Mouse (Mus musculus) myocyte (in vitro differentiated cells): ENCODE measurements around the gene Paqr7.

Experiments
- E2F4 ChIP-seq: IDR thresholded peaks from one replicate; pipeline ENCODE4 v1.6.1; 2011; ENCODE audit warnings: mild to moderate bottlenecking, control low read depth, moderate library complexity; ENCODE audit not compliant: insufficient read depth
- MAX ChIP-seq: IDR thresholded peaks from one replicate; pipeline ENCODE4 v1.6.1; 2011; ENCODE audit warnings: low read depth, mild to moderate bottlenecking, control low read depth
- POLR2A ChIP-seq: IDR thresholded peaks from one replicate; pipeline ENCODE4 v1.6.1; 2011; ENCODE audit warnings: low read depth, mild to moderate bottlenecking, control low read depth, moderate library complexity; ENCODE audit not compliant: insufficient read length
- POLR2AphosphoS2 ChIP-seq: IDR thresholded peaks from one replicate; pipeline ENCODE4 v1.6.1; 2011; ENCODE audit warnings: low read depth, control low read depth; ENCODE audit not compliant: insufficient read length
- REST ChIP-seq: IDR thresholded peaks from one replicate; pipeline ENCODE4 v1.6.1; 2011; ENCODE audit warnings: mild to moderate bottlenecking, control low read depth, moderate library complexity; ENCODE audit not compliant: insufficient read depth, insufficient read length
- TCF12 ChIP-seq: IDR thresholded peaks from one replicate; pipeline ENCODE4 v1.6.1; 2011; ENCODE audit warnings: mild to moderate bottlenecking, control low read depth; ENCODE audit not compliant: poor library complexity, insufficient read depth, severe bottlenecking
- TCF3 ChIP-seq: IDR thresholded peaks from one replicate; pipeline ENCODE4 v1.6.1; 2011; ENCODE audit warnings: low read depth, control low read depth; ENCODE audit not compliant: insufficient read length
- USF1 ChIP-seq: IDR thresholded peaks from one replicate; pipeline ENCODE4 v1.6.1; 2011; ENCODE audit warnings: low read depth, mild to moderate bottlenecking, control low read depth, moderate library complexity

GRCm38 (mm10) chr4:134523447-134523846, 26.9 kb downstream of the Paqr7 start:
- TF ChIP-seq MAX, result no peak
- no peak for TF ChIP-seq POLR2A
- no peak for TF ChIP-seq USF1
- no peak for TF ChIP-seq TCF12
- no peak for TF ChIP-seq REST
- no peak for TF ChIP-seq POLR2AphosphoS2
- no peak for TF ChIP-seq E2F4
- TF ChIP-seq TCF3, result no peak
